Mouse (Mus musculus) kidney, adult 2 months (tissue): ENCODE results near the gene Ptprd. TPM values are rescaled to one million over a fixed set of nuclear protein-coding genes. Genes with fewer than 3 reads are reported as not detected.

Source experiments
- DNase-seq: peaks from one replicate; pipeline ENCODE4 v3.0.0; 2021
- H3K27ac ChIP-seq: fragments of 200-500 bp; 2 replicates; pipeline ENCODE4 v1.5.1; 2012; ENCODE audit warnings: low read depth, low read length, control low read depth, inconsistent platforms; ENCODE audit not compliant: insufficient read depth
- H3K27me3 ChIP-seq: fragments of 200-500 bp; replicated peaks from 2 replicates; pipeline ENCODE4 v1.6.1; 2012; ENCODE audit warnings: mild to moderate bottlenecking, moderate library complexity, low read length, inconsistent platforms; ENCODE audit not compliant: control insufficient read depth, insufficient read depth
- H3K36me3 ChIP-seq: fragments of 200-500 bp; 2 replicates; pipeline ENCODE4 v1.6.1; 2012; ENCODE audit warnings: mild to moderate bottlenecking, moderate library complexity, low read length, inconsistent platforms; ENCODE audit not compliant: control insufficient read depth, insufficient read depth
- H3K4me1 ChIP-seq: fragments of 200-500 bp; 2 replicates; pipeline ENCODE4 v1.6.1; 2011; ENCODE audit warnings: low read length; ENCODE audit not compliant: control insufficient read depth, insufficient read depth
- H3K4me3 ChIP-seq: fragments of 200-500 bp; 2 replicates; pipeline ENCODE4 v1.5.1; 2011; ENCODE audit warnings: mild to moderate bottlenecking, low read depth, low read length, control low read depth; ENCODE audit not compliant: insufficient read depth
- CTCF ChIP-seq: fragments of 200-500 bp; conservative IDR thresholded peaks from 2 replicates; pipeline ENCODE4 v1.5.1; 2011; ENCODE audit warnings: low read depth, mild to moderate bottlenecking, control low read depth, low read length, moderate library complexity, mixed read lengths; ENCODE audit not compliant: insufficient read depth, insufficient read length
- POLR2A ChIP-seq: fragments of 200-500 bp; IDR thresholded peaks from one replicate; pipeline ENCODE4 v1.6.1; 2011; ENCODE audit warnings: low read depth, low read length, control low read depth
- WGBS: fragments of 180-500 bp; shearing (Covaris S2); methylation state at CpG from one replicate; pipeline ENCODE4 v1.1.7; 2018; 5-methylcytosine and 5-hydroxymethylcytosine counted together
- polyA plus RNA-seq: library from polyadenylated mRNA; depleted of rRNA; stranded (reverse); fragments of >200 nt; gene quantifications from 2 replicates; pipeline ENCODE4 v1.2.3, GENCODE M21; 2012

Gene Ptprd
- polyA plus RNA-seq, 1 experiment: 30.0 TPM

GRCm38 (mm10) chr4:78082744-78083143, 129.0 kb downstream of the Ptprd start:
- Histone ChIP-seq H3K27ac (no peak overlapping the region), H3K27me3 (no peaks in the 10 kb centered on the region), H3K36me3 (no peaks in the 10 kb centered on the region), H3K4me1 (no peaks in the 10 kb centered on the region), H3K4me3 (no peak overlapping the region)
- TF ChIP-seq CTCF: no peak
- no peak for TF ChIP-seq POLR2A
- DNase-seq: peak; percentile 3

- H3K4me3 ChIP-seq: no peak overlapping the region
- H3K36me3 ChIP-seq: no peaks in the 10 kb centered on the region
- no peak for TF ChIP-seq POLR2A
- no peak for TF ChIP-seq CTCF
- H3K4me1 ChIP-seq: no peaks in the 10 kb centered on the region
- DNase-seq: no peak
- H3K27me3 ChIP-seq: no peaks in the 10 kb centered on the region
- H3K27ac ChIP-seq: no peak overlapping the region
These were observed 134.3 kb downstream of the Ptprd start for GRCm38 (mm10) chr4:78077499-78077898.

- H3K27ac ChIP-seq: no peak overlapping the region
- no peak overlapping the region for H3K4me3 ChIP-seq
- no peaks in the 10 kb centered on the region for H3K27me3 ChIP-seq
- no peak for DNase-seq
- 73% methylated on average over 1 of the region's 1 CpGs for WGBS
- H3K36me3 ChIP-seq: no peaks in the 10 kb centered on the region
- H3K4me1 ChIP-seq: no peaks in the 10 kb centered on the region
- TF ChIP-seq CTCF (no peak), POLR2A (no peak)
These were observed 134.7 kb downstream of the Ptprd start for GRCm38 (mm10) chr4:78077087-78077486.

GRCm38 (mm10) chr4:78038401-78038800, 173.4 kb downstream of the Ptprd start:
- Histone ChIP-seq H3K4me3 (no peak overlapping the region), H3K4me1 (no peaks in the 10 kb centered on the region), H3K36me3 (no peaks in the 10 kb centered on the region), H3K27ac (no peak overlapping the region), H3K27me3 (no peaks in the 10 kb centered on the region)
- DNase-seq: no peak
- no peak for TF ChIP-seq CTCF
- no peak for TF ChIP-seq POLR2A
- 32% methylated on average over 5 of the region's 5 CpGs for WGBS

- H3K4me1 ChIP-seq: no peaks in the 10 kb centered on the region
- 45% methylated on average over 1 of the region's 1 CpGs for WGBS
- TF ChIP-seq POLR2A (no peak), CTCF (no peak)
- no peaks in the 10 kb centered on the region for H3K36me3 ChIP-seq
- no peak for DNase-seq
- no peaks in the 10 kb centered on the region for H3K27me3 ChIP-seq
- H3K4me3 ChIP-seq: no peak overlapping the region
- no peak overlapping the region for H3K27ac ChIP-seq
These were observed 209.7 kb downstream of the Ptprd start for GRCm38 (mm10) chr4:78002065-78002464.

- no peak for DNase-seq
- no peaks in the 10 kb centered on the region for H3K4me1 ChIP-seq
- 72% methylated on average over 4 of the region's 4 CpGs for WGBS
- no peaks in the 10 kb centered on the region for H3K36me3 ChIP-seq
- H3K27me3 ChIP-seq: no peaks in the 10 kb centered on the region
- H3K27ac ChIP-seq: no peak overlapping the region
- TF ChIP-seq POLR2A (no peak), CTCF (no peak)
- H3K4me3 ChIP-seq: no peak overlapping the region
These were observed 219.1 kb downstream of the Ptprd start for GRCm38 (mm10) chr4:77992709-77993108.

GRCm38 (mm10) chr4:77982094-77982493, 229.7 kb downstream of the Ptprd start:
- Histone ChIP-seq H3K27ac (no peak overlapping the region), H3K4me3 (no peak overlapping the region), H3K36me3 (no peaks in the 10 kb centered on the region), H3K27me3 (no peaks in the 10 kb centered on the region), H3K4me1 (no peaks in the 10 kb centered on the region)
- DNase-seq: no peak
- no peak for TF ChIP-seq CTCF
- TF ChIP-seq POLR2A: no peak
- 89% methylated on average over 4 of the region's 4 CpGs for WGBS

GRCm38 (mm10) chr4:77961711-77962110, 250.1 kb downstream of the Ptprd start:
- Histone ChIP-seq H3K27me3 (no peaks in the 10 kb centered on the region), H3K4me3 (no peak overlapping the region), H3K4me1 (no peaks in the 10 kb centered on the region), H3K36me3 (no peaks in the 10 kb centered on the region), H3K27ac (no peak overlapping the region)
- 11% methylated on average over 2 of the region's 2 CpGs for WGBS
- peak; percentile 10 for DNase-seq
- TF ChIP-seq POLR2A: no peak
- no peak for TF ChIP-seq CTCF
